Mouse (Mus musculus) cerebellum, adult (tissue): ENCODE data around the gene Dnajc25.

ENCODE experiments used
- ATAC-seq: cut with Nextera tagmentation; 2 replicates; pipeline ENCODE4 v1.9.2; 2017; ENCODE audit warnings: mild to moderate bottlenecking, moderate library complexity, mixed read lengths; ENCODE audit not compliant: insufficient number of reproducible peaks, low FRiP score, low TSS enrichment

The Dnajc25 gene

GRCm38 (mm10) chr4:59002948-59003805, 8.3 kb downstream of the Dnajc25 start, which contains the start of gene Gm20503:
Gene Gm20503 (plus strand): TSS chr4:59003210.
- ATAC-seq = peak; percentile 96

- ATAC-seq = no peak
Measured at GRCm38 (mm10) chr4:59003806-59004200, 8.9 kb downstream of the Dnajc25 start.

- no peak for ATAC-seq
Measured at GRCm38 (mm10) chr4:59006211-59006610, 11.3 kb downstream of the Dnajc25 start.

- ATAC-seq = no peak
Measured at GRCm38 (mm10) chr4:59007016-59007415, 12.2 kb downstream of the Dnajc25 start.

- no peak for ATAC-seq
Measured at GRCm38 (mm10) chr4:59007974-59008373, 13.1 kb downstream of the Dnajc25 start.

- ATAC-seq = no peak
Measured at GRCm38 (mm10) chr4:59009186-59009585, 14.3 kb downstream of the Dnajc25 start.

- ATAC-seq = no peak
Measured at GRCm38 (mm10) chr4:59009696-59010095, 14.8 kb downstream of the Dnajc25 start.

- no peak for ATAC-seq
Measured at GRCm38 (mm10) chr4:59011446-59011845, 16.6 kb downstream of the Dnajc25 start.

- ATAC-seq = no peak
Measured at GRCm38 (mm10) chr4:59015181-59015580, 20.3 kb downstream of the Dnajc25 start.

GRCm38 (mm10) chr4:59016922-59017321, 22.1 kb downstream of the Dnajc25 start:
- ATAC-seq = no peak

- ATAC-seq = no peak
Measured at GRCm38 (mm10) chr4:59034325-59034917, 39.6 kb downstream of the Dnajc25 start.

GRCm38 (mm10) chr4:59034918-59035785, 40.3 kb downstream of the Dnajc25 start, which contains the start of gene Gng10:
Gene Gng10 (plus strand): TSS chr4:59035088.
- ATAC-seq = peak; percentile 84

- no peak for ATAC-seq
Measured at GRCm38 (mm10) chr4:59035786-59036350, 41.0 kb downstream of the Dnajc25 start.

- peak; percentile 34; the same call in 1 of the 2 replicates for ATAC-seq
Measured at GRCm38 (mm10) chr4:59036490-59037127, 41.7 kb downstream of the Dnajc25 start.

GRCm38 (mm10) chr4:59037525-59037924, 42.7 kb downstream of the Dnajc25 start:
- no peak for ATAC-seq

GRCm38 (mm10) chr4:59040397-59041287, 45.8 kb downstream of the Dnajc25 start:
- ATAC-seq = no peak

- no peak for ATAC-seq
Measured at GRCm38 (mm10) chr4:59043074-59043473, 48.2 kb downstream of the Dnajc25 start.

- ATAC-seq = no peak
Measured at GRCm38 (mm10) chr4:59043891-59044290, 49.0 kb downstream of the Dnajc25 start.

- no peak for ATAC-seq
Measured at GRCm38 (mm10) chr4:59047222-59047621, 52.4 kb downstream of the Dnajc25 start.
